Mouse (Mus musculus) limb, embryonic 14.5 days (tissue): ENCODE results near the gene Olfr642. TPM values are rescaled to one million over a fixed set of nuclear protein-coding genes. Genes with fewer than 3 reads are reported as not detected.

Experiments
- ATAC-seq: fragments of 200-750 bp; cut with Nextera tagmentation; 2 replicates; pipeline ENCODE4 v1.8.0; 2017; ENCODE audit warnings: low read depth, moderate number of reproducible peaks, moderate TSS enrichment; ENCODE audit not compliant: low FRiP score
- DNase-seq: peaks from one replicate; pipeline ENCODE4 v3.0.0-alpha.2; 2015; ENCODE audit warnings: low spot score
- H3K27ac ChIP-seq: fragments of 300-500 bp; sonication (generic); replicated peaks from 2 replicates; pipeline ENCODE4 v1.5.1; 2014; ENCODE audit warnings: low read depth, mild to moderate bottlenecking, low read length, moderate library complexity, mixed read lengths
- H3K27me3 ChIP-seq: fragments of 300-500 bp; sonication (generic); 2 replicates; pipeline ENCODE4 v1.6.1; 2014; ENCODE audit warnings: low read length, mixed read lengths; ENCODE audit not compliant: control insufficient read depth, insufficient read depth
- H3K36me3 ChIP-seq: fragments of 300-500 bp; sonication (generic); 2 replicates; pipeline ENCODE4 v1.6.1; 2014; ENCODE audit warnings: mild to moderate bottlenecking, low read length, moderate library complexity, mixed read lengths; ENCODE audit not compliant: control insufficient read depth, insufficient read depth
- H3K4me1 ChIP-seq: fragments of 300-500 bp; sonication (generic); 2 replicates; pipeline ENCODE4 v1.6.1; 2014; ENCODE audit warnings: antibody characterized with exemption, low read length, mixed read lengths; ENCODE audit not compliant: control insufficient read depth, insufficient read depth
- H3K4me2 ChIP-seq: fragments of 300-500 bp; sonication (generic); replicated peaks from 2 replicates; pipeline ENCODE4 v1.6.1; 2014; ENCODE audit warnings: low read depth, mild to moderate bottlenecking, low read length, moderate library complexity; ENCODE audit not compliant: severe bottlenecking
- H3K4me3 ChIP-seq: fragments of 300-500 bp; sonication (generic); replicated peaks from 2 replicates; pipeline ENCODE4 v1.5.1; 2014; ENCODE audit warnings: low read length
- H3K9ac ChIP-seq: fragments of 300-500 bp; sonication (generic); 2 replicates; pipeline ENCODE4 v1.6.1; 2014; ENCODE audit warnings: mild to moderate bottlenecking, low read depth, low read length, moderate library complexity; ENCODE audit not compliant: severe bottlenecking
- H3K9me3 ChIP-seq: fragments of 300-500 bp; sonication (generic); 2 replicates; pipeline ENCODE4 v1.6.1; 2016; ENCODE audit warnings: low read length; ENCODE audit not compliant: control insufficient read depth
- POLR2A ChIP-seq: fragments of 200-500 bp; IDR thresholded peaks from 2 replicates; pipeline ENCODE4 v1.8.0; 2012; ENCODE audit warnings: inconsistent platforms, mild to moderate bottlenecking, moderate library complexity, borderline replicate concordance; ENCODE audit not compliant: insufficient read depth, insufficient read length; ENCODE audit errors: extremely low read depth
- polyA plus RNA-seq, 2 experiments: library from polyadenylated mRNA; depleted of rRNA in 1 of 2; stranded (reverse) in 1 of 2; unstranded in 1 of 2; fragments of >200 nt; fragmentation: Nextera tagmentation in 1 of 2; extraction: Ambion mirVana in 1 of 2; gene quantifications; 2 replicates each; pipeline versions ENCODE4 v1.2.1 to v1.2.3; 2012 to 2014

Olfr642 gene
- polyA plus RNA-seq, 2 experiments, result not detected

DNA sequence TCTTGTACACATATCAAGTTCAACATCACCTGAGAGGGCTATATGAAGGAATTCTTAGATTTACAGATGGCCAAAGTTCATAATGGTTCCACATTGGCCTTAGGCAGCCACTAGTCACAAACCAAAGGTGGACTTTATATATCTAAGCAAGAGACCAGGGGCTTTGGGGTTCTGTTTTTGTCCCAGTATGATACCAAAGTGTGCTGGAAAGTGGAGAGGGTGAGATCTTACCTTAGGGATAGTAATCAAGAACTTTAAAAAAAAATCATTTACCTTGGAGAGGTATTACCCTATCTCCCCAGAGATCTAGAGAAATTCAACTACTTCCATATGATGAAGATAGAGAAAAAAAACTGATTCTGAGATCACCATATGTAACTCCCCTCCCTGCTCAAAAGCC, 35.3 kb downstream of the Olfr642 start, which contains the start of gene Olfr639:
Gene Olfr639, minus strand, starts transcription at position 101 of the 400 bp plus-strand sequence.
- Histone ChIP-seq H3K9ac (no peak within 1 kb of the TSS), H3K4me2 (no peak within 1 kb of the TSS), H3K27me3 (no peaks in the 10 kb centered on the region), H3K27ac (no peak within 1 kb of the TSS), H3K36me3 (no peaks in the 10 kb centered on the region), H3K4me1 (no peaks in the 10 kb centered on the region), H3K4me3 (no peak within 1 kb of the TSS), H3K9me3 (no peaks in the 10 kb centered on the region)
- no peak for ATAC-seq
- no peak for TF ChIP-seq POLR2A
- no peak for DNase-seq

DNA sequence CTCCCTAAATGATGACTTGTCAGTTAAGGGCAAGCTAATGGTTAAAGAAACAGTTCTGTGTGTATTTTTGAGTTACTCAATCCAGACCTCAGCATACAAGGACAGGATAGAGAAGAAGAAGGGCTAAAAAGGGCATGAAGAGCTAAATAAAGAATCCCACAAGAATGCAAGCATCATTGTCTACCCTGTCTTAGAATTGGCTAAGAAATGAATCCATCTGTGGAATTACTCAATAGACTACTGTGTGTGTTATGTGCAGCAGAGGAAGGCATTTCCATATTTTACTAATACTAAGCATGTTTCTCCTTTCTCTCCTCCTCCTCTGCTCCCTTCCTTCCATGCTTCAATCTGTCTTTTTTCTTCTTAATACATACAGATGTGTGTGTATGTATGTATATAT, 53.3 kb downstream of the Olfr642 start:
- Histone ChIP-seq H3K4me1 (no peaks in the 10 kb centered on the region), H3K4me3 (no peak overlapping the region), H3K27ac (no peak overlapping the region), H3K9ac (no peak overlapping the region), H3K4me2 (no peak overlapping the region), H3K27me3 (no peaks in the 10 kb centered on the region), H3K9me3 (no peaks in the 10 kb centered on the region), H3K36me3 (no peaks in the 10 kb centered on the region)
- TF ChIP-seq POLR2A, result no peak
- no peak for DNase-seq
- ATAC-seq, result no peak

DNA sequence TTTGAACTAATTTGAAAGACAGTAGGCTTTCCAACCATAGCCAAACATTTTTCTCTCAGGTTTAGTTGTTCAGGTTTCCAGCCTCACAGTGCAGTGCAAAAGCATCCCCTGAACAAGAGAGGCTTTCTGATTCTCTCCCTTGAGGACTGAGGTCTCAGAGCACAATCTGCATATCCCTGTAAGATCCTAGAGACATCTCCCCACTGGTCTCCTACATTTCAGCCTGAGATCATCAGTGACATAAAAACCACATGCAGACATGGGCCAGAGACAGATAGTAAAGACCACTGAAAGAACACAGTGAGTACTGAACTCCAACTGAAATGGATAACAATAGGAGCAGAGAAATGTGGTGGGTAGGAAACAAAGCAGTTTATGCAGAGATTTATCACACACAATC, 54.0 kb downstream of the Olfr642 start, which contains the start of gene Olfr638:
Gene Olfr638, plus strand, starts transcription at position 301 of the 400 bp plus-strand sequence.
- Histone ChIP-seq H3K4me1 (no peaks in the 10 kb centered on the region), H3K9ac (no peak within 1 kb of the TSS), H3K4me3 (no peak within 1 kb of the TSS), H3K9me3 (no peaks in the 10 kb centered on the region), H3K36me3 (no peaks in the 10 kb centered on the region), H3K4me2 (no peak within 1 kb of the TSS), H3K27ac (no peak within 1 kb of the TSS), H3K27me3 (no peaks in the 10 kb centered on the region)
- ATAC-seq, result no peak
- no peak for DNase-seq
- no peak for TF ChIP-seq POLR2A

Other genes with a start within 250 kb of the Olfr642 start
- 2,382 and 2,478 TPM in 2 replicates for gene Hbb-bt, start 238.7 kb downstream of the Olfr642 start, polyA plus RNA-seq (2012; rRNA removed)
- gene Hbb-bt, start 238.7 kb downstream of the Olfr642 start, polyA plus RNA-seq (2014; fragmentation: Nextera tagmentation; extraction: Ambion mirVana), result 2,610 and 4,062 TPM in 2 replicates
- 9,008 and 9,822 TPM in 2 replicates for gene Hbb-bs, start 224.6 kb downstream of the Olfr642 start, polyA plus RNA-seq (2012; rRNA removed)
- gene Hbb-bs, start 224.6 kb downstream of the Olfr642 start, polyA plus RNA-seq (2014; fragmentation: Nextera tagmentation; extraction: Ambion mirVana), result 6,131 and 9,529 TPM in 2 replicates
- not detected in 2 replicates for gene Hbb-bh2, start 212.1 kb downstream of the Olfr642 start, polyA plus RNA-seq (2012; rRNA removed)
- not detected in 2 replicates for gene Hbb-bh2, start 212.1 kb downstream of the Olfr642 start, polyA plus RNA-seq (2014; fragmentation: Nextera tagmentation; extraction: Ambion mirVana)
- 12.0 and 13.3 TPM in 2 replicates for gene Hbb-bh1, start 209.5 kb downstream of the Olfr642 start, polyA plus RNA-seq (2012; rRNA removed)
- gene Hbb-bh1, start 209.5 kb downstream of the Olfr642 start, polyA plus RNA-seq (2014; fragmentation: Nextera tagmentation; extraction: Ambion mirVana), result 8.0 and 8.4 TPM in 2 replicates
- gene Hbb-y, start 199.4 kb downstream of the Olfr642 start, polyA plus RNA-seq (2012; rRNA removed), result 702 and 799 TPM in 2 replicates
- gene Hbb-y, start 199.4 kb downstream of the Olfr642 start, polyA plus RNA-seq (2014; fragmentation: Nextera tagmentation; extraction: Ambion mirVana), result 1,395 and 1,439 TPM in 2 replicates
- not detected in 2 replicates for gene Olfr66, start 166.4 kb downstream of the Olfr642 start, polyA plus RNA-seq (2012; rRNA removed)
- not detected in 2 replicates for gene Olfr66, start 166.4 kb downstream of the Olfr642 start, polyA plus RNA-seq (2014; fragmentation: Nextera tagmentation; extraction: Ambion mirVana)
- gene Olfr64, start 158.2 kb downstream of the Olfr642 start, polyA plus RNA-seq (2012; rRNA removed), result not detected in 2 replicates
- not detected in 2 replicates for gene Olfr64, start 158.2 kb downstream of the Olfr642 start, polyA plus RNA-seq (2014; fragmentation: Nextera tagmentation; extraction: Ambion mirVana)
- gene Olfr65, start 149.2 kb downstream of the Olfr642 start, polyA plus RNA-seq (2012; rRNA removed), result not detected in 2 replicates
- gene Olfr65, start 149.2 kb downstream of the Olfr642 start, polyA plus RNA-seq (2014; fragmentation: Nextera tagmentation; extraction: Ambion mirVana), result not detected in 2 replicates
- gene Olfr631, start 123.8 kb downstream of the Olfr642 start, polyA plus RNA-seq (2012; rRNA removed), result not detected in 2 replicates
- gene Olfr631, start 123.8 kb downstream of the Olfr642 start, polyA plus RNA-seq (2014; fragmentation: Nextera tagmentation; extraction: Ambion mirVana), result not detected in 2 replicates
- gene Olfr632, start 118.3 kb downstream of the Olfr642 start, polyA plus RNA-seq (2012; rRNA removed), result not detected in 2 replicates
- not detected in 2 replicates for gene Olfr632, start 118.3 kb downstream of the Olfr642 start, polyA plus RNA-seq (2014; fragmentation: Nextera tagmentation; extraction: Ambion mirVana)
- not detected in 2 replicates for gene Olfr633, start 108.2 kb downstream of the Olfr642 start, polyA plus RNA-seq (2012; rRNA removed)
- not detected in 2 replicates for gene Olfr633, start 108.2 kb downstream of the Olfr642 start, polyA plus RNA-seq (2014; fragmentation: Nextera tagmentation; extraction: Ambion mirVana)
- not detected in 2 replicates for gene Olfr635, start 81.5 kb downstream of the Olfr642 start, polyA plus RNA-seq (2012; rRNA removed)
- gene Olfr635, start 81.5 kb downstream of the Olfr642 start, polyA plus RNA-seq (2014; fragmentation: Nextera tagmentation; extraction: Ambion mirVana), result 0.03 TPM in 1 of 2 replicates, not detected in the other
- gene Olfr638, start 53.9 kb downstream of the Olfr642 start, polyA plus RNA-seq (2012; rRNA removed), result not detected in 2 replicates
- not detected in 2 replicates for gene Olfr638, start 53.9 kb downstream of the Olfr642 start, polyA plus RNA-seq (2014; fragmentation: Nextera tagmentation; extraction: Ambion mirVana)
- gene Olfr639, start 35.4 kb downstream of the Olfr642 start, polyA plus RNA-seq (2012; rRNA removed), result not detected in 2 replicates
- not detected in 2 replicates for gene Olfr639, start 35.4 kb downstream of the Olfr642 start, polyA plus RNA-seq (2014; fragmentation: Nextera tagmentation; extraction: Ambion mirVana)
- gene Olfr640, start 27.1 kb downstream of the Olfr642 start, polyA plus RNA-seq (2012; rRNA removed), result not detected in 2 replicates
- not detected in 2 replicates for gene Olfr640, start 27.1 kb downstream of the Olfr642 start, polyA plus RNA-seq (2014; fragmentation: Nextera tagmentation; extraction: Ambion mirVana)
- not detected in 2 replicates for gene Olfr641, start 17.2 kb downstream of the Olfr642 start, polyA plus RNA-seq (2012; rRNA removed)
- gene Olfr641, start 17.2 kb downstream of the Olfr642 start, polyA plus RNA-seq (2014; fragmentation: Nextera tagmentation; extraction: Ambion mirVana), result not detected in 2 replicates
- gene 4930516K23Rik, start 8.8 kb upstream of the Olfr642 start, polyA plus RNA-seq (2012; rRNA removed), result 0.03 TPM in 1 of 2 replicates, not detected in the other
- not detected in 2 replicates for gene 4930516K23Rik, start 8.8 kb upstream of the Olfr642 start, polyA plus RNA-seq (2014; fragmentation: Nextera tagmentation; extraction: Ambion mirVana)
- 0.10 TPM in 1 of 2 replicates, not detected in the other for gene Olfr644, start 19.2 kb upstream of the Olfr642 start, polyA plus RNA-seq (2012; rRNA removed)
- not detected in 2 replicates for gene Olfr644, start 19.2 kb upstream of the Olfr642 start, polyA plus RNA-seq (2014; fragmentation: Nextera tagmentation; extraction: Ambion mirVana)
- not detected in 2 replicates for gene Olfr645, start 32.8 kb upstream of the Olfr642 start, polyA plus RNA-seq (2012; rRNA removed)
- gene Olfr645, start 32.8 kb upstream of the Olfr642 start, polyA plus RNA-seq (2014; fragmentation: Nextera tagmentation; extraction: Ambion mirVana), result not detected in 2 replicates
- not detected in 2 replicates for gene Olfr646, start 52.2 kb upstream of the Olfr642 start, polyA plus RNA-seq (2012; rRNA removed)
- gene Olfr646, start 52.2 kb upstream of the Olfr642 start, polyA plus RNA-seq (2014; fragmentation: Nextera tagmentation; extraction: Ambion mirVana), result not detected in 2 replicates
- not detected in 2 replicates for gene Ubqln5, start 77.2 kb upstream of the Olfr642 start, polyA plus RNA-seq (2012; rRNA removed)
- not detected in 2 replicates for gene Ubqln5, start 77.2 kb upstream of the Olfr642 start, polyA plus RNA-seq (2014; fragmentation: Nextera tagmentation; extraction: Ambion mirVana)
- gene Olfr643, start 84.7 kb upstream of the Olfr642 start, polyA plus RNA-seq (2012; rRNA removed), result not detected in 2 replicates
- not detected in 2 replicates for gene Olfr643, start 84.7 kb upstream of the Olfr642 start, polyA plus RNA-seq (2014; fragmentation: Nextera tagmentation; extraction: Ambion mirVana)
- gene Ubqln3, start 90.6 kb upstream of the Olfr642 start, polyA plus RNA-seq (2012; rRNA removed), result not detected in 2 replicates
- gene Ubqln3, start 90.6 kb upstream of the Olfr642 start, polyA plus RNA-seq (2014; fragmentation: Nextera tagmentation; extraction: Ambion mirVana), result not detected in 2 replicates
- not detected in 2 replicates for gene Ubqlnl, start 97.9 kb upstream of the Olfr642 start, polyA plus RNA-seq (2012; rRNA removed)
- gene Ubqlnl, start 97.9 kb upstream of the Olfr642 start, polyA plus RNA-seq (2014; fragmentation: Nextera tagmentation; extraction: Ambion mirVana), result not detected in 2 replicates
- gene Olfm5, start 112.2 kb upstream of the Olfr642 start, polyA plus RNA-seq (2012; rRNA removed), result not detected in 2 replicates
- gene Olfm5, start 112.2 kb upstream of the Olfr642 start, polyA plus RNA-seq (2014; fragmentation: Nextera tagmentation; extraction: Ambion mirVana), result not detected in 2 replicates
- gene Olfr648, start 130.7 kb upstream of the Olfr642 start, polyA plus RNA-seq (2012; rRNA removed), result 0.05 and 0.08 TPM in 2 replicates
- 0.21 and 0.35 TPM in 2 replicates for gene Olfr648, start 130.7 kb upstream of the Olfr642 start, polyA plus RNA-seq (2014; fragmentation: Nextera tagmentation; extraction: Ambion mirVana)
- gene Olfr649, start 143.3 kb upstream of the Olfr642 start, polyA plus RNA-seq (2012; rRNA removed), result not detected in 2 replicates
- not detected in 2 replicates for gene Olfr649, start 143.3 kb upstream of the Olfr642 start, polyA plus RNA-seq (2014; fragmentation: Nextera tagmentation; extraction: Ambion mirVana)
- 1.1 and 1.4 TPM in 2 replicates for gene Trim6, start 166.1 kb upstream of the Olfr642 start, polyA plus RNA-seq (2012; rRNA removed)
- gene Trim6, start 166.1 kb upstream of the Olfr642 start, polyA plus RNA-seq (2014; fragmentation: Nextera tagmentation; extraction: Ambion mirVana), result 0.28 and 0.43 TPM in 2 replicates
- 3.4 and 3.5 TPM in 2 replicates for gene Trim34a, start 191.8 kb upstream of the Olfr642 start, polyA plus RNA-seq (2012; rRNA removed)
- gene Trim34a, start 191.8 kb upstream of the Olfr642 start, polyA plus RNA-seq (2014; fragmentation: Nextera tagmentation; extraction: Ambion mirVana), result 1.6 and 1.9 TPM in 2 replicates
- gene Trim5, start 235.4 kb upstream of the Olfr642 start, polyA plus RNA-seq (2012; rRNA removed), result 0.20 and 0.29 TPM in 2 replicates
- 0.10 and 0.25 TPM in 2 replicates for gene Trim5, start 235.4 kb upstream of the Olfr642 start, polyA plus RNA-seq (2014; fragmentation: Nextera tagmentation; extraction: Ambion mirVana)